Mouse (Mus musculus) gonadal fat pad, adult 2 months (tissue): ENCODE measurements around the gene Lrrc20. TPM values are rescaled to one million over a fixed set of nuclear protein-coding genes. Genes with fewer than 3 reads are reported as not detected.
"Not testable (repeated sequence)": the region's sequence is repeated elsewhere in the genome, so short reads cannot be mapped to it uniquely, and the experiment has no call there.

ENCODE experiments used
- DNase-seq: peaks from one replicate; pipeline ENCODE4 v3.0.0-alpha.2; 2012; ENCODE audit warnings: low read depth
- polyA plus RNA-seq: library from polyadenylated mRNA; depleted of rRNA; stranded (reverse); fragments of >200 nt; gene quantifications from 2 replicates; pipeline ENCODE4 v1.2.3, GENCODE M21; 2012; rRNA removed

The Lrrc20 gene
- 8.3 and 8.4 TPM in 2 replicates for polyA plus RNA-seq

- peak; percentile 52 for DNase-seq
Measured at GRCm38 (mm10) chr10:61475594-61476439, at the start of gene Lrrc20. Lrrc20 (plus strand) TSS chr10:61475801.

- DNase-seq, result peak; percentile 51
Measured at GRCm38 (mm10) chr10:61426251-61426757, 49.3 kb upstream of the Lrrc20 start.

- no peak for DNase-seq
Measured at GRCm38 (mm10) chr10:61427951-61428350, 47.6 kb upstream of the Lrrc20 start.

GRCm38 (mm10) chr10:61428416-61428815 is 47.2 kb upstream of the Lrrc20 start:
- DNase-seq, result no peak

GRCm38 (mm10) chr10:61429043-61429442 is 46.6 kb upstream of the Lrrc20 start:
- no peak for DNase-seq

GRCm38 (mm10) chr10:61431375-61431774 is 44.2 kb upstream of the Lrrc20 start:
- no peak for DNase-seq

GRCm38 (mm10) chr10:61440202-61440800 is 35.3 kb upstream of the Lrrc20 start:
- DNase-seq, result no peak

- DNase-seq, result no peak
Measured at GRCm38 (mm10) chr10:61443456-61443855, 32.1 kb upstream of the Lrrc20 start.

GRCm38 (mm10) chr10:61443876-61444275 is 31.7 kb upstream of the Lrrc20 start:
- peak; percentile 71 for DNase-seq

- no peak for DNase-seq
Measured at GRCm38 (mm10) chr10:61445016-61445415, 30.6 kb upstream of the Lrrc20 start.

- DNase-seq, result no peak
Measured at GRCm38 (mm10) chr10:61447581-61448353, 27.8 kb upstream of the Lrrc20 start.

GRCm38 (mm10) chr10:61448834-61449233 is 26.8 kb upstream of the Lrrc20 start:
- no peak for DNase-seq

- peak; percentile 70 for DNase-seq
Measured at GRCm38 (mm10) chr10:61451463-61451930, 24.1 kb upstream of the Lrrc20 start.

GRCm38 (mm10) chr10:61451931-61452617 is 23.5 kb upstream of the Lrrc20 start:
- DNase-seq, result no peak

GRCm38 (mm10) chr10:61452645-61453044 is 23.0 kb upstream of the Lrrc20 start, which contains the start of gene Eif4ebp2:
Eif4ebp2 (minus strand) TSS chr10:61452661.
- peak; percentile 58 for DNase-seq

- not testable (repeated sequence) for DNase-seq
Measured at GRCm38 (mm10) chr10:61453171-61453570, 22.4 kb upstream of the Lrrc20 start.

- DNase-seq, result no peak
Measured at GRCm38 (mm10) chr10:61457182-61457581, 18.4 kb upstream of the Lrrc20 start.

- peak; percentile 58 for DNase-seq
Measured at GRCm38 (mm10) chr10:61465009-61465408, 10.6 kb upstream of the Lrrc20 start.

GRCm38 (mm10) chr10:61466242-61466641 is 9.4 kb upstream of the Lrrc20 start:
- DNase-seq, result no peak

GRCm38 (mm10) chr10:61466873-61467272 is 8.7 kb upstream of the Lrrc20 start:
- no peak for DNase-seq

- DNase-seq, result no peak
Measured at GRCm38 (mm10) chr10:61468900-61469299, 6.7 kb upstream of the Lrrc20 start.
